Mouse (Mus musculus) B cell, adult 62 days (primary cell): ENCODE data around the gene Cep44. TPM values are rescaled to one million over a fixed set of nuclear protein-coding genes. Genes with fewer than 3 reads are reported as not detected.

Experiments used
- total RNA-seq: library from RNA; stranded (reverse); gene quantifications from 4 replicates; pipeline ENCODE4 v1.2.4, GENCODE M21; 2023

Cep44 gene
- 34.1 to 41.9 TPM (median 38.9 TPM) in 4 replicates for total RNA-seq

GRCm38 (mm10) chr8:56550558-56551360 lies at the start of gene Cep44, which contains the start of gene Fbxo8:
Cep44 (minus strand) TSS chr8:56551047.
Fbxo8 (plus strand) TSS chr8:56551090.

Other genes with a start within 250 kb of the Cep44 start
- 37.5 to 52.4 TPM (median 43.7 TPM) in 4 replicates for gene Fbxo8, start within 50 bp of the Cep44 start, total RNA-seq